Mouse (Mus musculus): Measurements from ENCODE around the gene Olfr293.

Gene Olfr293

DNA sequence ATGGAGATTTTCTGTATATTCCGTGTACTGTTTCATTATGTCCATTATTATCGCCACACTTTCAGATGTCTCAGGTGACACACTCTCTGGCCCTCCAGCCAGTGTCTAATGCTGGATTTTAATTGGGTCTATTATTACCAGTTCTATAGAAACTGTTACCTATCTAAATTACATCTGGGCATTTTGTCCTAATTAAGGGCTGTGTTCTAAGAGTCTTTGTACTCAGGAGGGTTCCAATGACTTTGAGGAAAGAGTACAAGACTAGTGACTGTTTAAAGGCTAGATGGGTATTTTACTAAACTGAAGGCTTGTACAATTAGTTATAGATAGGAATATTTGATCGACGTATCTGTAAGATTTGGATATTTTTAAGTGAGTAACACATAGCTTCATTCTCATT, at the start of gene Olfr293:
Olfr293 (plus strand) TSS at position 301 of the 400 bp plus-strand sequence.
- no peak for DNase-seq (ENCODE audit: low read depth, low spot score)

DNA sequence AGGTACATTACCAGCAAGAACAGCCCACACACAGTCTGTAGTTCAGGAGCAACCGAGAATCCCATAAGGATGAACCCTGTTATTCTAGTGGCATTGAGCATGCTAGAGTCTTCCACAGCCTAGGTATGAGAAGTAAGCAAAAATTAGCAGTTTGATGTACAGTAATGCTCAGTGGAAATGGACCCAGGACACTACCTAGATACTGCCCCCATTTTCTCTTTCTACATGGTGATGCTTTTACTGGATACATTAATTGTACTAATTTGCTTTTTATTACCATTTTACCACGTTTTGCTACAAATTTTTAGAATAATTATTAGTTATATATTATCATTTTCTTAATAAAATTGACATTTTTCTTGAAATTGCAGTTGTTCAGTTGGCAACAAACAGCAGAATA, 32.3 kb upstream of the Olfr293 start, which contains the start of gene Olfr294:
Olfr294 (minus strand) TSS at position 101 of the 400 bp plus-strand sequence.
- DNase-seq (ENCODE audit: low read depth, low spot score), result no peak

GRCm38 (mm10) chr7:86688030-86688429, 39.2 kb downstream of the Olfr293 start, which contains the start of gene Olfr292:
Gene Olfr292 (plus strand): TSS chr7:86688330.
- DNase-seq (ENCODE audit: low read depth, low spot score), result no peak
